Mouse (Mus musculus) liver, postnatal 0 days (tissue): ENCODE measurements at regions not wholly inside any gene's neighbourhood (a gene's known extent, or its start where the extent isn't known, plus 50 kb on each side); places are given as distances from the start of the nearest gene placed in this dataset.

ENCODE experiments used
- CTCF ChIP-seq: sonication (generic); IDR thresholded peaks from 2 replicates; pipeline ENCODE4 v1.5.1; 2016; ENCODE audit warnings: antibody characterized with exemption, low read depth
- EP300 ChIP-seq: IDR thresholded peaks from 2 replicates; pipeline ENCODE4 v1.6.1; 2016; ENCODE audit warnings: antibody characterized with exemption, low read depth, mild to moderate bottlenecking

DNA sequence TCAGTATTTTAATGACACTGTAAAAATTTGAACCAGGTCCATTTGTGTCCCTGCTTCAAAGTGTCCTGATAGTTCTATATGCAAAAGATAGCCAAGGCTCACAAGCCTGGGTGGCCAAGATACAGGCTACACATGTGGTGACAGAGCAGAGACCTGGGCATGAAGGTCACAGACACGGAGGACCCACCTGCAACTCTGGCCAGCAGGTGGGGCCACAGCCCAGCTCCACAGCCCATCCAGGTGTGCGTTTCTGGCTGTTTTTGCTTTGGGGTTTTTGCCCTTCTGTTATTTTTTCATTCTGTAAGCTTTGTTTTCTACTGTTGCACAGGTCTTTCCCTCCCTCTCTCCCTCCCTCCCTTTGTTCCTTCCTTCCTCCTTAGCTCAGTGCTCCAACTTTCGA lies 399.4 kb upstream of the Rora start:
- TF ChIP-seq CTCF (peak; percentile 43), EP300 (no peak)
